Mouse (Mus musculus): Measurements from ENCODE around the gene Ascl2.

Ascl2 gene

GRCm38 (mm10) chr7:142968809-142969511 lies at the start of gene Ascl2:
TSS of gene Ascl2 (minus strand) at chr7:142969264.
- peak; percentile 56 for DNase-seq (ENCODE audit: extremely low spot score, low spot score)

- no peak for DNase-seq (ENCODE audit: extremely low spot score, low spot score)
These were observed 48.1 kb upstream of the Ascl2 start for GRCm38 (mm10) chr7:143017181-143017580.

- DNase-seq (ENCODE audit: extremely low spot score, low spot score) = no peak
These were observed 47.5 kb upstream of the Ascl2 start for GRCm38 (mm10) chr7:143016424-143017142.

GRCm38 (mm10) chr7:143015755-143016423 lies 46.8 kb upstream of the Ascl2 start:
- DNase-seq (ENCODE audit: extremely low spot score, low spot score) = no peak

- DNase-seq (ENCODE audit: extremely low spot score, low spot score) = no peak
These were observed 46.0 kb upstream of the Ascl2 start for GRCm38 (mm10) chr7:143014862-143015659.

- DNase-seq (ENCODE audit: extremely low spot score, low spot score) = no peak
These were observed 44.5 kb upstream of the Ascl2 start for GRCm38 (mm10) chr7:143013420-143014178.

GRCm38 (mm10) chr7:143012230-143012875 lies 43.3 kb upstream of the Ascl2 start:
- DNase-seq (ENCODE audit: extremely low spot score, low spot score) = no peak

- no peak for DNase-seq (ENCODE audit: extremely low spot score, low spot score)
These were observed 42.2 kb upstream of the Ascl2 start for GRCm38 (mm10) chr7:143011226-143011625.

- DNase-seq (ENCODE audit: extremely low spot score, low spot score) = no peak
These were observed 40.9 kb upstream of the Ascl2 start for GRCm38 (mm10) chr7:143009996-143010395.

GRCm38 (mm10) chr7:143008996-143009665 lies 40.1 kb upstream of the Ascl2 start:
- peak; percentile 65 for DNase-seq (ENCODE audit: extremely low spot score, low spot score)

GRCm38 (mm10) chr7:143008370-143008926 lies 39.4 kb upstream of the Ascl2 start:
- no peak for DNase-seq (ENCODE audit: extremely low spot score, low spot score)

- peak; percentile 93 for DNase-seq (ENCODE audit: extremely low spot score, low spot score)
These were observed 38.7 kb upstream of the Ascl2 start for GRCm38 (mm10) chr7:143007599-143008369.

GRCm38 (mm10) chr7:143006756-143007598 lies 37.9 kb upstream of the Ascl2 start:
- no peak for DNase-seq (ENCODE audit: extremely low spot score, low spot score)

GRCm38 (mm10) chr7:143006097-143006755 lies 37.2 kb upstream of the Ascl2 start:
- no peak for DNase-seq (ENCODE audit: extremely low spot score, low spot score)

GRCm38 (mm10) chr7:143005344-143006096 lies 36.5 kb upstream of the Ascl2 start:
- no peak for DNase-seq (ENCODE audit: extremely low spot score, low spot score)

GRCm38 (mm10) chr7:143004727-143005343 lies 35.8 kb upstream of the Ascl2 start, which contains the start of gene Tspan32:
TSS of gene Tspan32 (plus strand) at chr7:143005046.
- DNase-seq (ENCODE audit: extremely low spot score, low spot score) = no peak

Measured in neural tube, embryonic 10.5 days (tissue).